In genomic region chr10:112928452-112929221, GRCm38 (mm10) we compare ENCODE assay signal across 8 mouse cellular contexts. TPM values are rescaled to one million over a fixed set of nuclear protein-coding genes. Genes with fewer than 3 reads are reported as not detected.
DNase-seq lines count a peak whose midpoint lies in the region; ATAC-seq and TF ChIP-seq lines count a peak whose summit lies in the region.

TSS of gene Atxn7l3b (minus strand) at chr10:112929001.

- WGBS in forebrain, embryonic 13.5 days: under 1% methylated on average over 70 of the region's 70 CpGs
- under 1% methylated on average over 70 of the region's 70 CpGs for whole genome bisulfite sequencing in large intestine, adult 2 months
- WGBS in liver, postnatal 0 days (ENCODE audit: insufficient replicate concordance): 2% methylated on average over 69 of the region's 70 CpGs
- WGBS in neural tube, embryonic 14.5 days: under 1% methylated on average over 55 of the region's 70 CpGs

- peak within 1 kb of the TSS; percentile 90 for H3K9ac ChIP-seq in ES-Bruce4 (ENCODE audit: low read depth, poor library complexity, severe bottlenecking)
- peak within 1 kb of the TSS; percentile 95 for H3K9ac ChIP-seq in forebrain, embryonic 13.5 days
- peak within 1 kb of the TSS; percentile 95 for H3K9ac ChIP-seq in liver, postnatal 0 days (replicated peaks)
- peak within 1 kb of the TSS; percentile 96 for H3K9ac ChIP-seq in neural tube, embryonic 14.5 days (replicated peaks; ENCODE audit: low read depth, low read length)

- peak; percentile 15 for TF ChIP-seq POLR2A in ES-Bruce4 (IDR thresholded peaks at IDR 0.05; ENCODE audit: insufficient read depth, low read length)

- H3K4me2 ChIP-seq in forebrain, embryonic 13.5 days: peak within 1 kb of the TSS; percentile 86
- H3K4me2 ChIP-seq in liver, postnatal 0 days (ENCODE audit: low read depth, low read length): peak within 1 kb of the TSS; percentile 78
- peak within 1 kb of the TSS; percentile 75 for H3K4me2 ChIP-seq in neural tube, embryonic 14.5 days (ENCODE audit: low read depth, low read length)

- H3K27ac ChIP-seq in ES-Bruce4 (ENCODE audit: insufficient read depth, low read length): no peak within 1 kb of the TSS
- H3K27ac ChIP-seq in forebrain, embryonic 13.5 days: peak within 1 kb of the TSS; percentile 95
- peak within 1 kb of the TSS; percentile 97 for H3K27ac ChIP-seq in liver, postnatal 0 days (ENCODE audit: low read depth)
- peak within 1 kb of the TSS; percentile 97 for H3K27ac ChIP-seq in neural tube, embryonic 14.5 days (ENCODE audit: low read depth, low read length)

- no peak for TF ChIP-seq EP300 in ES-Bruce4 (IDR thresholded peaks at IDR 0.05; ENCODE audit: insufficient read depth, low read depth, low read length)
- no peak for TF ChIP-seq EP300 in liver, postnatal 0 days (IDR thresholded peaks at IDR 0.05; ENCODE audit: low read depth)

- TF ChIP-seq CTCF in ES-Bruce4 (IDR thresholded peaks at IDR 0.05; ENCODE audit: low read depth, low read length): no peak
- TF ChIP-seq CTCF in liver, postnatal 0 days (IDR thresholded peaks at IDR 0.05; ENCODE audit: low read depth): 0 out of 2 replicates have a peak, but pooled peaks have one; percentile 4

- no peaks in the 10 kb centered on the region for H3K27me3 ChIP-seq in ES-Bruce4 (ENCODE audit: control insufficient read depth, insufficient read depth, low read length, poor library complexity, severe bottlenecking)
- H3K27me3 ChIP-seq in forebrain, embryonic 13.5 days: no peaks in the 10 kb centered on the region
- H3K27me3 ChIP-seq in liver, postnatal 0 days (ENCODE audit: insufficient read depth, low read length): no peaks in the 10 kb centered on the region
- H3K27me3 ChIP-seq in neural tube, embryonic 14.5 days (ENCODE audit: control insufficient read depth, insufficient read depth, low read length): no peaks in the 10 kb centered on the region

- peaks cover 14% of the 10 kb centered on the region for H3K36me3 ChIP-seq in ES-Bruce4 (ENCODE audit: control insufficient read depth, insufficient read depth, low read length, poor library complexity, severe bottlenecking)
- peaks cover 34% of the 10 kb centered on the region for H3K36me3 ChIP-seq in forebrain, embryonic 13.5 days (ENCODE audit: poor library complexity, severe bottlenecking)
- H3K36me3 ChIP-seq in liver, postnatal 0 days (replicated peaks; ENCODE audit: insufficient read depth, low read length): peaks cover 19% of the 10 kb centered on the region
- H3K36me3 ChIP-seq in neural tube, embryonic 14.5 days (ENCODE audit: control insufficient read depth, insufficient read depth, low read length): peaks cover 10% of the 10 kb centered on the region

- H3K4me3 ChIP-seq in ES-Bruce4 (ENCODE audit: low read depth, low read length): peak within 1 kb of the TSS; percentile 96
- H3K4me3 ChIP-seq in forebrain, embryonic 13.5 days: peak within 1 kb of the TSS; percentile 84
- peak within 1 kb of the TSS; percentile 79 for H3K4me3 ChIP-seq in liver, postnatal 0 days (ENCODE audit: low read depth, low read length)
- peak within 1 kb of the TSS; percentile 88 for H3K4me3 ChIP-seq in neural tube, embryonic 14.5 days (ENCODE audit: low read depth, low read length)

- no peaks in the 10 kb centered on the region for H3K4me1 ChIP-seq in ES-Bruce4 (ENCODE audit: control insufficient read depth, insufficient read depth, low read length)
- peaks cover 31% of the 10 kb centered on the region for H3K4me1 ChIP-seq in forebrain, embryonic 13.5 days
- H3K4me1 ChIP-seq in liver, postnatal 0 days (ENCODE audit: insufficient read depth): peaks cover 23% of the 10 kb centered on the region
- peaks cover 26% of the 10 kb centered on the region for H3K4me1 ChIP-seq in neural tube, embryonic 14.5 days (ENCODE audit: control insufficient read depth, insufficient read depth, low read length)

- peaks cover 7% of the 10 kb centered on the region for H3K9me3 ChIP-seq in ES-Bruce4 (replicated peaks; ENCODE audit: control insufficient read depth, insufficient read depth, low read length, poor library complexity, severe bottlenecking)
- H3K9me3 ChIP-seq in forebrain, embryonic 13.5 days (replicated peaks): no peaks in the 10 kb centered on the region
- H3K9me3 ChIP-seq in liver, postnatal 0 days (ENCODE audit: low read length): no peaks in the 10 kb centered on the region
- H3K9me3 ChIP-seq in neural tube, embryonic 14.5 days (ENCODE audit: control insufficient read depth, low read length): no peaks in the 10 kb centered on the region

- DNase-seq in heart, postnatal 10 days: peak; percentile 97 to 99
- peak; percentile 73 for DNase-seq in large intestine, adult 2 months (ENCODE audit: low read depth, low spot score)
- peak; percentile 97 for DNase-seq in liver, postnatal 0 days
- peak; percentile 98 for DNase-seq in testis, postnatal 10 days (ENCODE audit: low spot score)

- peak; percentile 97 for ATAC-seq in cerebellum, adult (ENCODE audit: insufficient number of reproducible peaks, low FRiP score, low TSS enrichment)
- peak; percentile 100 for ATAC-seq in forebrain, embryonic 13.5 days
- ATAC-seq in liver, postnatal 0 days: peak; percentile 99
- peak; percentile 99 for ATAC-seq in neural tube, embryonic 14.5 days (ENCODE audit: low read depth)

- intact Hi-C loops in heart, postnatal 10 days (cut with DNase I): no loop called here

RNA-seq across cellular contexts. Expression of gene Atxn7l3b, which starts in this region (rescaled TPM):
- polyA plus RNA-seq in ES-Bruce4 (2011; ENCODE audit: insufficient read depth, insufficient read length, low read depth, missing spikeins): 56.4 and 56.5 TPM in 2 replicates
- polyA plus RNA-seq in forebrain, embryonic 13.5 days (2015; fragmentation: Nextera tagmentation; extraction: Ambion mirVana): 358 and 389 TPM in 2 replicates
- total RNA-seq in heart, postnatal 10 days (2021): 10 to 100 TPM; 57.6 to 58.2 TPM
- 27.1 and 43.0 TPM in 2 replicates for polyA plus RNA-seq in large intestine, adult 2 months (2012; rRNA removed)
- 109 and 111 TPM in 2 replicates for polyA plus RNA-seq in liver, postnatal 0 days (2015; fragmentation: Nextera tagmentation; extraction: Ambion mirVana)
- polyA plus RNA-seq in neural tube, embryonic 14.5 days (2014; fragmentation: Nextera tagmentation; extraction: Ambion mirVana): 330 and 350 TPM in 2 replicates
